Mouse (Mus musculus) cerebellum, adult 11 months (tissue): ENCODE measurements around the gene Marcks.
A peak's percentile ranks its signal among the peaks of the same experiment; 100 is the strongest.
"Not testable (repeated sequence)": the region's sequence is repeated elsewhere in the genome, so short reads cannot be mapped to it uniquely, and the experiment has no call there.

ENCODE experiments used
- DNase-seq: peaks from one replicate; pipeline ENCODE4 v3.0.0; 2022

Marcks gene

DNA sequence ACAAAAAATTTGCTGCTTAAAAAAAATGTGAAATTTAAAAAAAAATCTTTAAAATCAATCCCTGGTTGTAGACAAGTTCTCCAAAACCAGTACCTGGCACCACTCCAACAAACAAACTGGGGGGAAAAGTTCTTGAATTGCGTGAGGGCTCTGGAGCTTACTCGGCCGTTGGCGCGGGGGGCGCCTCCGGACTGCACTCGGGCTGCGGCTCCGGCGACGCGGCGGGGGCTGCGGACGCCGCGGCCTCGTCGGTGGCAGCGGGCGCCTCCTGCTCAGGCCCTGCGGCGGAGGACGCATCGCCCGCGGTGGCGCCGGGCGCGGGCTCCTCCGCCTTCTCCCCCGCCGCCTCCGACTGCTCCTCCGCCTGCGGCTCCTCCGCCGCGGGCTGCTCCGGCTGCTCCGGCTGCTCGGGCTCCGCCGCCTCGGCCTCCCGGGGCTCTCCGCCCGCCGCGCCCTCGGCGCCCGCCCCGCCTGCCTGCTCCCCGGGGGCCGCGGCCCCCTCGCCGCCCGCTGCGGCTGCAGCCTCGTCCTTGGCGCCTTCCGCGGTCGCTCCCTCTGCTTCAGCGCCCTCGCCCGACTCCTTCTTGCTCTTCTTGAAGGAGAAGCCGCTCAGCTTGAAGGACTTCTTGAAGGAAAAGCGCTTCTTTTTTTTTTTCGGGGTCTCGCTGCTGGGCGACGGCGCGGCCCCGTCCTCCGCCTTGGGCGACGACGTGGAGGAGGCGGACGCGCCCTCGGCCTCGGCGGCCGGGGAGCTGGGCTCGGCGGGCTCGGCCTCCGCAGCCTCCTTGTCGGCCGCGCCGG lies 2.6 kb downstream of the Marcks start:
- peak; percentile 48 for DNase-seq

DNA sequence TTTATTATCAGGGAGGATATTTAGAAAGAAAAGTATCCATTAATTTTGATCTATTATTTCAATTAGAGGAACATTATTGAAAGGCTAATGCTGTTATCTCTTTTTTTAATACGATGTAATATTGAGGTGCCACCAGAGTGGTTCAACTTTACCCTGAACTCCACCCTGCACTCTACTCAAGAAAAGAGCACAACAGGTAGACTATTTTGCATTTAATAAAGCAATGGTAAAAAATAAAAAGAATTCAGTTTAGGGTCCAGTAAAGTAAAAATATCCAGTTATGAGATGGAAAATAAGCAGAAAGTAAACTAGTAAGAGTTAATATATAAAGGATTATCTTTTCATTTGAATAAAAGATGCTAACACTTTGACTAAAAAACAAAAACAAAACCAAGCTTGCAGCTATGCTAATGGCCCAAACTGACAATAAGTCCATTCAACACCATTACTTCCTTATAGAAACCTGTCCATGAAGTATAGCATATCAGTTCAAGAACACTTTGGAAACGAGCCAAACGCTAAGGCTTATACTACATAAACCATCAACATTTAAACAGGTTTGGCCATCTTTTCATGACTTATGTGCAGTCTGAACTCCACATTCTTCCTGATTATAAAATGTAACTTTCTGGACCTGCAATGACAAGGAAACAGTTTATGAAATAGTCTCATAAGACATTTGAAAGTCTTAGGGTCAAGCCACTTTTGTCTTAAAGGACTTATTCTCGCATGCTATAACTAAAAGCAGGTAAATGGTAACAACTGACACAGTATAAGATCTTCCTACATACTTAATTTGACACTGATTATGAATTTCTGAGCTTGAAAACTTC lies 4.6 kb downstream of the Marcks start:
- no peak for DNase-seq

- no peak for DNase-seq
These were observed 6.0 kb downstream of the Marcks start for GRCm38 (mm10) chr10:37132671-37133070.

GRCm38 (mm10) chr10:37129652-37130051 lies 9.1 kb downstream of the Marcks start:
- DNase-seq: no peak

GRCm38 (mm10) chr10:37115329-37115728 lies 23.4 kb downstream of the Marcks start:
- DNase-seq: no peak

GRCm38 (mm10) chr10:37112812-37113211 lies 25.9 kb downstream of the Marcks start:
- no peak for DNase-seq

GRCm38 (mm10) chr10:37112362-37112761 lies 26.4 kb downstream of the Marcks start:
- no peak for DNase-seq

DNA sequence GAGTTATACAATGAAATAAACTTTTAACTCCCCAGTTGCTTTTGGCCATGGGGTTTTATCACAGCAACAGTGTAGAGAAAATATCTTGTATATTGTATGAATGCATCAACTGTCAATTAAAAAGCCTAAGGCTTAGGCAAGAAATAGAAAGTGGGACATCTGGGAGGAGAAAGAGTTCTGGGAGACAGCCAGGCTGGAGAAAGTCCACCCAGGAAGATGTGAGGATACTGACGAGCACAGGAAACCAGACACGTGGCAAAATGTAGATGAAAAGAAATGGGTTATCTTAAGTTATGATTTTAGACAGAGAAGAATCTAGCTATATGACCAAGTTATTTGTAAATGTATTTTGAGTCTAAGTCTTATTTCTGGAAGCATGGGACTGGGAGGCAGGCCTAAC lies 27.3 kb downstream of the Marcks start:
- DNase-seq: no peak

GRCm38 (mm10) chr10:37106871-37107627 lies 31.7 kb downstream of the Marcks start:
- DNase-seq: no peak

DNA sequence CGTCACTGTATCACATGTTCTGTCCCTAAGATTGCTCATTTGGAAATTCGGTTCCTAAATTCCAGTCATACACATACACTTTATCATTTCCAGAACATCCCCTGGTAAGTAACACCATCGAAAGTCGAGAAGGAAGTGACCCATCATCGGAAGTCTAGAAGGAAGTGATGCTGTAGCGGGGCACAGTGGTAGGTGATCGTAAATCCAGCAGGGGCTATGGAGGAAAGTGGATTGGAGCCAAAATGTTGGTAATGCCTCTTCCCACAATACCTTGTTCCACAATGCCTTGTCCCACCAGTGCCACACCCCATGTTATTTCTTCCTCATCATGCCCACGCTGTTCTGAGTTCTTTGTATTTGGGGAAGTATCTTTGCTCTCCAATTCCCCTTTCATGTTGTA lies 32.4 kb downstream of the Marcks start:
- DNase-seq: no peak

DNA sequence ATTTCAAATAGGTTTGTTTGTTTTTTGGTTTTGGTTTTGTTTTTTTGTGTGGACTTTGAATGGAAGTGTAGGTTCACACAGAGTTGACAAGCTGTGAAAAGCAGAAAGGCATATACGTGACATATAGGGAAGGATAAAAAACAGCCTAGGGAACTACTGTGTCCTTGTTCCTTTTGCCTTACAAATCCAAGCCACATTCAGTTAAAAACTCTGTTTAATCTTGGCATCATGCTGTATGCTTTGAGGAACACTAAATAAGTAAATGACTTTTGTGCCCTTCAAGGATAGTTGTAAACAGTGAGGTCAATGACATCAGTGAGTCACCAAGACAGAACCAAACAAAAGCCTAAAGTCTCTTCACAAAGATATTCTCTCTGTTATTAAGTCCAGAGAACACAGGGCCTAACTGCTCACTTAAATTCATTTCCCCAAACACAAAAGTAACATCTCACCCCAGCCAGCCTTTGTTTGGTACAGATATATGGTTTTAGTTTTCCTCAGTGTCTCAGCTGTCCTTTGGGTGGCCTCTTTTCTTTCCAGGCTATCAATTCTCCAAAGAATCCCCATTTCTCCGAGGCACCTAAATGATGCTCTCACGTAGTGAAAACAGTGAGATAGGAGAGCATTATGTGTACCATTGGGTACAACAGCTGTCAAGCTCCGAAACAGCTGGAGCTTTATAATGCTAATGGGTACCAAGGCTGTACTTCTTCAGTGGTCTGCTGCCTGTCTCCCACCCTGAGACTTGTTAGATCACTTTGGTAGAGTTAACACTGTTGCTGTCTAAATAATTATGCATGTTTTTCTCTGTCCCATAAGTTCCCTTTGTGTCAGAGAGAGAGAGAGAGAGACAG lies 36.3 kb downstream of the Marcks start:
- DNase-seq: no peak

- no peak for DNase-seq
These were observed 37.0 kb downstream of the Marcks start for GRCm38 (mm10) chr10:37101733-37102132.

- no peak for DNase-seq
These were observed 42.2 kb downstream of the Marcks start for GRCm38 (mm10) chr10:37096529-37096928.

GRCm38 (mm10) chr10:37095803-37096202 lies 42.9 kb downstream of the Marcks start:
- DNase-seq: no peak

DNA sequence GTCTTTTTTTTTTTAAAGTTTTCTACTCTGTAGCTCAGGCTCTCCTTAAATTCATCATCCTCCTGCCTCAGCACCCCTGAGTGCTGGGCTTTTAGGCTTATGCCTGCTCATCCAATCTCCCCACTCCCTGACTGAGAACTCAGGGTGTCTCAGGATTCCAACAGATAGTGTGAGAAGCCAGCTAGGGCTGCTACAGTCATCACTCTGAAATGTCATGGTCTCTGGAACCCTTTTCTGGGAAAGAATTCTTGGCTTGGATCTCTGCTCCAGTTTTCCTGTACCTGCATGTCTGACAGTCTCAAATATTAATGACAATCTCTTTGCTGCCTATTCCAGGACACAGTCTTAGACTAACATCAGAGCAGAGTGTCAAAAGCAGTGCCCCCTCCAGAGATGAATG lies 45.4 kb downstream of the Marcks start:
- no peak for DNase-seq

DNA sequence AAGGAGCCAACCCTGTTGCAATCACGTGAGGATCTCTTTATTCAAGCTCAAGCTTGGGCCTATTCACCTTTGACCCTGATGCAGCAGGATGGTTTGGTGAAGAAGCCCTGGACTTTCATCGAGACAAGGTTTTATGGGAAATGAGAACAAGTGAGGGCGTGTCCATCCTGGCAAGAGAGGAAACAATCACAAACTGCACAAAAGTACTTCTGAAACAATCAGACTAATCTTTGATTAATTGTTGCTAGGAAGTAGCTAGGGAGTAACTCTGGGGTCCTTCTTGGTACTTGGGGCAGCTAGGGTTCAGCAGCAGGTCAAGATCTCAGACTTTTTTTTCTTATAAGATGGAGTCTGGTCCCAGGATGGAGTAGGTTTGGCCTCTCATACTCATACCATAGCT lies 48.3 kb downstream of the Marcks start:
- no peak for DNase-seq

GRCm38 (mm10) chr10:37084071-37084470 lies 54.6 kb downstream of the Marcks start:
- not testable (repeated sequence) for DNase-seq
